Mouse (Mus musculus) lung, postnatal 0 days (tissue): Measurements from ENCODE around the gene Acot5. TPM values are rescaled to one million over a fixed set of nuclear protein-coding genes. Genes with fewer than 3 reads are reported as not detected.

ENCODE experiments used
- ATAC-seq: fragments of 200-750 bp; cut with Nextera tagmentation; 2 replicates; pipeline ENCODE4 v1.8.0; 2017; ENCODE audit warnings: moderate library complexity
- DNase-seq: peaks from one replicate; pipeline ENCODE4 v3.0.0-alpha.2; 2016; ENCODE audit warnings: low spot score
- H3K27ac ChIP-seq: fragments of 300-500 bp; sonication (generic); 2 replicates; pipeline ENCODE4 v1.5.1; 2014; ENCODE audit warnings: antibody characterized with exemption, mild to moderate bottlenecking, low read length, mixed read lengths
- H3K27me3 ChIP-seq: fragments of 300-500 bp; sonication (generic); replicated peaks from 2 replicates; pipeline ENCODE4 v1.6.1; 2014; ENCODE audit warnings: low read length, mixed read lengths; ENCODE audit not compliant: insufficient read depth
- H3K36me3 ChIP-seq: fragments of 300-500 bp; sonication (generic); 2 replicates; pipeline ENCODE4 v1.6.1; 2014; ENCODE audit warnings: low read length, mixed read lengths; ENCODE audit not compliant: insufficient read depth
- H3K4me1 ChIP-seq: fragments of 300-500 bp; sonication (generic); 2 replicates; pipeline ENCODE4 v1.6.1; 2014; ENCODE audit warnings: antibody characterized with exemption, low read depth, low read length, mixed read lengths; ENCODE audit not compliant: insufficient read depth
- H3K4me2 ChIP-seq: fragments of 300-500 bp; sonication (generic); replicated peaks from 2 replicates; pipeline ENCODE4 v1.6.1; 2014; ENCODE audit warnings: low read depth, mild to moderate bottlenecking, low read length, moderate library complexity, mixed read lengths
- H3K4me3 ChIP-seq: fragments of 300-500 bp; sonication (generic); 2 replicates; pipeline ENCODE4 v1.5.1; 2014; ENCODE audit warnings: low read depth, low read length
- H3K9ac ChIP-seq: fragments of 300-500 bp; sonication (generic); replicated peaks from 2 replicates; pipeline ENCODE4 v1.6.1; 2014; ENCODE audit warnings: low read depth, mild to moderate bottlenecking
- H3K9me3 ChIP-seq: fragments of 300-500 bp; sonication (generic); 2 replicates; pipeline ENCODE4 v1.6.1; 2016; ENCODE audit warnings: low read length, mixed read lengths
- CTCF ChIP-seq: IDR thresholded peaks from 2 replicates; pipeline ENCODE4 v1.5.1; 2016; ENCODE audit warnings: antibody characterized with exemption, mild to moderate bottlenecking
- EP300 ChIP-seq: IDR thresholded peaks from 2 replicates; pipeline ENCODE4 v1.6.1; 2016; ENCODE audit warnings: antibody characterized with exemption, mild to moderate bottlenecking, control low read depth
- WGBS: fragments of 180-500 bp; shearing (Covaris S2); extraction: QIAGEN DNeasy Blood & Tissue Kit; methylation state at CpG from one replicate; pipeline ENCODE4 v1.1.7; 2014; 5-methylcytosine and 5-hydroxymethylcytosine counted together
- polyA plus RNA-seq: library from polyadenylated mRNA; unstranded; fragments of >200 nt; fragmentation: Nextera tagmentation; extraction: Ambion mirVana; gene quantifications from 2 replicates; pipeline ENCODE4 v1.2.1, GENCODE M21; 2015

The Acot5 gene
- polyA plus RNA-seq, 1 experiment from 2014 or later: not detected

GRCm38 (mm10) chr12:84107012-84107411, 37.9 kb downstream of the Acot5 start:
- H3K36me3 ChIP-seq: no peaks in the 10 kb centered on the region
- no peak overlapping the region for H3K4me3 ChIP-seq
- no peaks in the 10 kb centered on the region for H3K4me1 ChIP-seq
- WGBS: 69% methylated on average over 3 of the region's 3 CpGs
- TF ChIP-seq EP300 (no peak), CTCF (no peak)
- no peaks in the 10 kb centered on the region for H3K27me3 ChIP-seq
- H3K9me3 ChIP-seq: no peaks in the 10 kb centered on the region
- H3K4me2 ChIP-seq: no peak overlapping the region
- H3K27ac ChIP-seq: no peak overlapping the region
- no peak for ATAC-seq
- DNase-seq: no peak
- no peak overlapping the region for H3K9ac ChIP-seq

GRCm38 (mm10) chr12:84107692-84108091, 38.6 kb downstream of the Acot5 start:
- H3K9ac ChIP-seq: no peak overlapping the region
- H3K9me3 ChIP-seq: no peaks in the 10 kb centered on the region
- H3K36me3 ChIP-seq: no peaks in the 10 kb centered on the region
- H3K27me3 ChIP-seq: no peaks in the 10 kb centered on the region
- TF ChIP-seq CTCF (no peak), EP300 (no peak)
- no peaks in the 10 kb centered on the region for H3K4me1 ChIP-seq
- H3K27ac ChIP-seq: no peak overlapping the region
- no peak overlapping the region for H3K4me2 ChIP-seq
- 35% methylated on average over 1 of the region's 1 CpGs for WGBS
- H3K4me3 ChIP-seq: no peak overlapping the region
- DNase-seq: no peak
- no peak for ATAC-seq

- WGBS: 80% methylated on average over 1 of the region's 1 CpGs
- no peaks in the 10 kb centered on the region for H3K27me3 ChIP-seq
- H3K4me1 ChIP-seq: peaks cover 4% of the 10 kb centered on the region; the same call in 1 of the 2 replicates
- H3K4me2 ChIP-seq: no peak overlapping the region
- no peak overlapping the region for H3K27ac ChIP-seq
- no peaks in the 10 kb centered on the region for H3K36me3 ChIP-seq
- TF ChIP-seq EP300 (no peak), CTCF (peak; percentile 20)
- ATAC-seq (no peak), DNase-seq (no peak)
- no peak overlapping the region for H3K9ac ChIP-seq
- H3K9me3 ChIP-seq: no peaks in the 10 kb centered on the region
- H3K4me3 ChIP-seq: no peak overlapping the region
Measured at GRCm38 (mm10) chr12:84109924-84110323, 40.8 kb downstream of the Acot5 start.

- DNase-seq: no peak
- WGBS: 86% methylated on average over 4 of the region's 4 CpGs
- Histone ChIP-seq H3K36me3 (no peaks in the 10 kb centered on the region), H3K27ac (no peak overlapping the region), H3K4me3 (no peak overlapping the region), H3K9me3 (no peaks in the 10 kb centered on the region), H3K4me2 (no peak overlapping the region), H3K9ac (no peak overlapping the region), H3K4me1 (peaks cover 5% of the 10 kb centered on the region; the same call in 1 of the 2 replicates), H3K27me3 (no peaks in the 10 kb centered on the region)
- ATAC-seq: no peak
- TF ChIP-seq EP300: no peak
- no peak for TF ChIP-seq CTCF
Measured at GRCm38 (mm10) chr12:84110814-84111213, 41.7 kb downstream of the Acot5 start.

DNA sequence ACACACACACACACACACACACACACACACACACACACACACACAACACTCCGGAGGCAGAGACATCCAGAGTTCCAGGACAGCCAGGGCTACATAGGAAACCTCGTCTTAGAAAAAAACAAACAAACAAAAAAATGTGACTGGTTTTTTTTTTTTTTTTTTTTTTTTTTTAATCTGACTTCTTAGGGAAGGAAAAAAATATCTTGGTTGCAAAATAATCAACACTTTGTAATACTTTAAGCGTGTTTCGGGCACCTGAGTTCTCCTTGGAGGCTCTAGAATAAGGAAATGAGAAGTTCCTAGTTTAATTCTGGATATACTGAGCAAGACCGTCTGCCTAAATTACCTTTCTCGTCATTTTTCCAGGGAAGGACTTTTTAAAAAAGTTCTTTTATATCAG, 44.6 kb downstream of the Acot5 start:
- DNase-seq (no peak), ATAC-seq (no peak)
- Histone ChIP-seq H3K4me2 (peak overlapping the region; percentile 72), H3K27ac (no peak overlapping the region), H3K4me1 (peaks cover 5% of the 10 kb centered on the region; the same call in 1 of the 2 replicates), H3K36me3 (no peaks in the 10 kb centered on the region), H3K9ac (no peak overlapping the region), H3K27me3 (no peaks in the 10 kb centered on the region), H3K9me3 (no peaks in the 10 kb centered on the region), H3K4me3 (peak overlapping the region; percentile 75; the same call in 1 of the 2 replicates)
- TF ChIP-seq EP300: no peak
- no peak for TF ChIP-seq CTCF
- WGBS: 23% methylated on average over 6 of the region's 6 CpGs

GRCm38 (mm10) chr12:84114153-84114994, 45.2 kb downstream of the Acot5 start, which contains the start of gene Dnal1:
Gene Dnal1 (plus strand): TSS chr12:84114366.
- Histone ChIP-seq H3K4me3 (peak within 1 kb of the TSS; percentile 75), H3K9ac (peak within 1 kb of the TSS; percentile 27; the same call in 1 of the 2 replicates), H3K27ac (no peak within 1 kb of the TSS), H3K4me1 (peaks cover 5% of the 10 kb centered on the region; the same call in 1 of the 2 replicates), H3K27me3 (no peaks in the 10 kb centered on the region), H3K9me3 (no peaks in the 10 kb centered on the region), H3K36me3 (no peaks in the 10 kb centered on the region), H3K4me2 (peak within 1 kb of the TSS; percentile 72)
- ATAC-seq (peak; percentile 99), DNase-seq (peak; percentile 96)
- 3% methylated on average over 33 of the region's 35 CpGs for WGBS
- TF ChIP-seq EP300: no peak
- TF ChIP-seq CTCF: peak; percentile 35
